Mouse (Mus musculus) C2C12 (cell line): Measurements from ENCODE around the gene Mrgpre. TPM values are rescaled to one million over a fixed set of nuclear protein-coding genes. Genes with fewer than 3 reads are reported as not detected.
A peak's percentile ranks its signal among the peaks of the same experiment; 100 is the strongest.

ENCODE experiments used
- H3K27me3 ChIP-seq: one replicate; pipeline ENCODE4 v1.6.1; 2011; ENCODE audit not compliant: control insufficient read depth, insufficient read depth, insufficient read length
- H3K36me3 ChIP-seq: one replicate; pipeline ENCODE4 v1.6.1; 2011; ENCODE audit not compliant: control insufficient read depth, insufficient read depth
- H3K4me3 ChIP-seq: one replicate; pipeline ENCODE4 v1.5.1; 2011; ENCODE audit warnings: mild to moderate bottlenecking, control low read depth; ENCODE audit not compliant: poor library complexity, insufficient read depth, severe bottlenecking
- H3K79me2 ChIP-seq: one replicate; pipeline ENCODE4 v1.6.1; 2011; ENCODE audit not compliant: control insufficient read depth, insufficient read depth
- H3K79me3 ChIP-seq: one replicate; pipeline ENCODE4 v1.6.1; 2011; ENCODE audit warnings: low read depth, control low read depth
- H3ac ChIP-seq: one replicate; pipeline ENCODE3; 2011; ENCODE audit warnings: low read depth; ENCODE audit not compliant: control insufficient read depth, insufficient read length
- CEBPB ChIP-seq: IDR thresholded peaks from one replicate; pipeline ENCODE4 v1.6.1; 2011; ENCODE audit warnings: low read depth, mild to moderate bottlenecking, control low read depth, moderate library complexity
- CTCF ChIP-seq: IDR thresholded peaks from one replicate; pipeline ENCODE4 v1.5.1; 2011; ENCODE audit not compliant: control insufficient read depth, insufficient read depth, insufficient read length
- FOSL1 ChIP-seq: IDR thresholded peaks from one replicate; pipeline ENCODE4 v1.8.0; 2011; ENCODE audit warnings: mild to moderate bottlenecking, low read length; ENCODE audit not compliant: poor library complexity, insufficient read depth, severe bottlenecking
- MAX ChIP-seq: IDR thresholded peaks from one replicate; pipeline ENCODE4 v1.6.1; 2011; ENCODE audit warnings: mild to moderate bottlenecking, control low read depth
- MYOD1 ChIP-seq: IDR thresholded peaks from one replicate; pipeline ENCODE4 v1.6.1; 2011; ENCODE audit warnings: low read depth; ENCODE audit not compliant: control insufficient read depth, insufficient read length
- MYOG ChIP-seq: IDR thresholded peaks from one replicate; pipeline ENCODE4 v1.6.1; 2011; ENCODE audit not compliant: control insufficient read depth, insufficient read length; ENCODE audit errors: extremely low read depth
- USF1 ChIP-seq: IDR thresholded peaks from one replicate; pipeline ENCODE4 v1.6.1; 2011; ENCODE audit warnings: low read depth, mild to moderate bottlenecking, control low read depth, moderate library complexity
- long read RNA-seq, 2 experiments: library from polyadenylated mRNA; unstranded; transcript quantifications; one replicate each; pipeline ENCODE4 v2.0.0; 2019 to 2020
- polyA plus RNA-seq: library from polyadenylated mRNA; unstranded; fragments of >200 nt; fragmentation: generic; extraction: Trizol; gene quantifications from one replicate; pipeline ENCODE4 v1.2.1, GENCODE M21; 2012; ENCODE audit warnings: missing spikeins

Gene Mrgpre
- 2.9 TPM for polyA plus RNA-seq
- long read RNA-seq, experiment 1, partial matches to known transcripts, result 0 of 3 reads
- long read RNA-seq, experiment 1, other reads (novel, unspliced or antisense), result 1 of 3 reads
- long read RNA-seq, experiment 2, transcript Mrgpre-201 (2 exons, 3,761 nt), result major isoform, 25 of 32 reads
- long read RNA-seq, experiment 2, partial matches to known transcripts, result 0 of 32 reads
- long read RNA-seq, experiment 2, other reads (novel, unspliced or antisense), result 7 of 32 reads

DNA sequence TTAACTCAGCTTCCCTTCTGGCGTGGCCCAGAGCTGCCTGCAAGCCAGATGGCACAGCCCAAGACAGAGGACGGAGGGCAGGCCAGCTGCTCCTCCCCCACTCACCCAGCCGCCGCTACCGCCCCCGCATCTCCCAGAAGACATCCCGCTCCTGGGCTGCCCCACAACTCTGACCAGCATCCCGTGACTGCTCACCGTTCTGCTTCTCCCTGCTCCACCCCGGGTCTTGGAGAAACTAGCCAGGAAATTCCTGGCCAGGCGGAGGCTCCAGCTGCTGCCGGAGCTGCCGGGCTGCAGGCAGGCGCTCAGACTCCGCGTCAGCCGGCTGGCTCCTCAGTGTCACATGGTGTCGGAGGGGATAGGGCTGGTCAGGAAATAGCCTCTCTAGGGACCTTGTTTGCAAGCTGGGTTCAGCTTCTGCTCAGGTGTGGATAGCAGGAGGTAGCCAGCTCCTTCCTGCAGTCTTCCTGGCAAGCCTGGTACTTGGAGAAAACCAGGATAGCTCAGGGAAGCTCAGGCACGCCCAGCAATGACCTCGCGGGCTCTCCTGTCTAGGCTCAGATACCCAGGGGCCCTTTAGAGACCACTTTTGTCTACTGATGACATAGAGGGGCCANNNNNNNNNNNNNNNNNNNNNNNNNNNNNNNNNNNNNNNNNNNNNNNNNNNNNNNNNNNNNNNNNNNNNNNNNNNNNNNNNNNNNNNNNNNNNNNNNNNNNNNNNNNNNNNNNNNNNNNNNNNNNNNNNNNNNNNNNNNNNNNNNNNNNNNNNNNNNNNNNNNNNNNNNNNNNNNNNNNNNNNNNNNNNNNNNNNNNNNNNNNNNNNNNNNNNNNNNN, at the start of gene Mrgpre:
Mrgpre (minus strand) TSS at position 505 of the 834 bp plus-strand sequence.
- Histone ChIP-seq H3K36me3 (no peaks in the 10 kb centered on the region), H3K27me3 (no peaks in the 10 kb centered on the region), H3K4me3 (peak within 1 kb of the TSS; percentile 15), H3ac (peak within 1 kb of the TSS; percentile 62), H3K79me2 (no peaks in the 10 kb centered on the region), H3K79me3 (no peaks in the 10 kb centered on the region)
- no peak for TF ChIP-seq CEBPB
- peak; percentile 43 for TF ChIP-seq MAX
- no peak for TF ChIP-seq MYOG
- TF ChIP-seq FOSL1, result no peak
- TF ChIP-seq USF1, result peak; percentile 79
- TF ChIP-seq CTCF, result no peak
- no peak for TF ChIP-seq MYOD1

DNA sequence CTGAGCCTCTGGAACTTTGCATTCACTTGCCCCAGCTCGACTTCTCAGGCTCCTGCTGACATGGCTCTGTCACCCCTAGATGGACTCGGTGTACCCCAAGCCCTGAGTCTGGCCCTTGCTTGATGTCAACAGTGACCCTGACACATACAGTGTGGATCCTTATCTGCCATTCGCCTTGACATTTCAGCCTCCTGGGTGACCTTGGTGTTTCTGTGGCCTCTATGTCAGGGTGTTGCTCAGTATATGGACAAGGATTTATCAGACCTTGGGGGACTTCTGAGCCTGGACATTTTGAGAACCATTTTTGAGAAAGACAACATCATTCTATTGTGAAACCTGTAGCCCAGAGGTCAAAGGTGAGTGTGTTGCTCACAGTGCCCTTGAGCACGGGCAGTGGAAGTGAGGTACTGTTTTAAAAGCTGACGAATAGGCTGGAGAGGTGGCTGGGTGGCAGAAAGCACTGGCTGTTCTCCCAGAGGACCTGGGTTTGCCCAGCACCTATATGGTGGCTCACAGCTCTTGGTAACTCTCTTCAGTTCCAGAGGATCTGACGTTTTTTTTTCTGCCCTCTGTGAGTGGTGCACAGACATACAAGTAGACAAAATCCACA, 49.4 kb upstream of the Mrgpre start:
- Histone ChIP-seq H3ac (no peak overlapping the region), H3K4me3 (no peak overlapping the region), H3K27me3 (no peaks in the 10 kb centered on the region), H3K36me3 (peaks cover 22% of the 10 kb centered on the region), H3K79me2 (peaks cover 27% of the 10 kb centered on the region), H3K79me3 (peaks cover 8% of the 10 kb centered on the region)
- TF ChIP-seq FOSL1, result no peak
- no peak for TF ChIP-seq MYOD1
- no peak for TF ChIP-seq MAX
- TF ChIP-seq CEBPB, result no peak
- TF ChIP-seq CTCF, result no peak
- no peak for TF ChIP-seq USF1
- no peak for TF ChIP-seq MYOG

DNA sequence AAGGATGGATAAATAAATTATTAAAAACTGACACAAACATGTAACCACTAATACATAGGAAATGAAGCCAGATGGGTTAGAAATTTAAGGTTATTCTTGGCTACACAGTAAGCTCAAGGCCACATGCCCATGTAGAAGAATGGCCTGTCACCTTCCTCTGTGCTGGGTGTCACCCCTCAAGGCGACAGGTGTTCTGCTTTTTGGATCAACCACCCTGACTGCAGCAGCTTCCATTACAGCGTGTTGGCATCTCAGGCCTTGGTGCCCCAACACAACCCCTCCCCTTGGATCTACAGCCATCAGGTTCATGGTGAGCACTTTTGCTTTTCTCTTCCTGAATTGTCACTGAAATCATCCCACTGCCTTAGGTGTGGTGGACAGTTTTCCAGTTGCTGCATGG, 48.3 kb upstream of the Mrgpre start:
- TF ChIP-seq MYOD1 (no peak), CEBPB (no peak), CTCF (no peak), MYOG (no peak), MAX (no peak), FOSL1 (no peak), USF1 (no peak)
- Histone ChIP-seq H3K79me3 (peaks cover 8% of the 10 kb centered on the region), H3ac (no peak overlapping the region), H3K36me3 (peaks cover 12% of the 10 kb centered on the region), H3K27me3 (no peaks in the 10 kb centered on the region), H3K79me2 (peaks cover 27% of the 10 kb centered on the region), H3K4me3 (no peak overlapping the region)

DNA sequence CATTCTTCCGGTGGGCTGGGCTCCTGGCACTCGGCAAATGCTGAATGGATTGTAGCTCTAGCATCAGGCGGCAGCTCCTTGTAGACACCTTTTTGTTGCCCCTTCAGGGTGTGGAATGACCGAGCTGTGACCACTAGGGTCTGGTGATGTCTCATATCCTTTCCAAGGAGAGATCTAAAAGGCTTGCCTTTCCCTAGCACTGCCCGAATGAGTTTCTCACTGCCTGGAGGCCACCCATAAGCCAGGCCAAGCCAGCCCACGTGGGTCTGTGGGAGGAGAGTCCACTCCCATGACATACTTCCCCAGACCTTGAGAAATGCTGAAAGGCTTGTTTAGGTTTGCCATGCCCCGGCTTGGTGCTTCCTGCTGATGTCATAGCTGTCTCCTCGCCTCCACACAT, 47.9 kb upstream of the Mrgpre start:
- H3K36me3 ChIP-seq, result peaks cover 8% of the 10 kb centered on the region
- TF ChIP-seq USF1 (peak; percentile 8), MYOD1 (no peak), CEBPB (no peak), CTCF (no peak), FOSL1 (no peak), MAX (no peak)
- no peak overlapping the region for H3ac ChIP-seq
- H3K79me2 ChIP-seq, result peaks cover 27% of the 10 kb centered on the region
- peaks cover 8% of the 10 kb centered on the region for H3K79me3 ChIP-seq
- H3K27me3 ChIP-seq, result no peaks in the 10 kb centered on the region
- H3K4me3 ChIP-seq, result no peak overlapping the region

DNA sequence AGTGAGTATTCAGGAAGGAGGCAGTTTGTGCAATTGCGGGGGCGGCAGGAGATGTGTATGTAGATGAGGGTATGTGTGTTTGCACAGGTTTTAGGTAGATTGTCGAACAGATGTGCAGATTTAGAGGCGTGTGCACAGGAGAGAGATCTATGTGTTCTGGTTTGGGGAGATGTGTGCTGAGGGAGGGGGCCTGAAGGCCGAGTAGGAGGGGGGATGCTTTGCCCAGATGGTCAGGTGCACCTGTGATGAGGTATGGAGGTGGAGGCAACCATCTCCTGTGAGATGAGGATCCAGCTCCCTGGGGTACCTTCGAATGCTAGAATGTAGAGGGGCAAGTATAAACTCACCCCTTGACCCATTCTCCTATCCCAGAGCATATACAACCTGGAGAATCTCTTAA, 46.1 kb upstream of the Mrgpre start:
- peak overlapping the region; percentile 41 for H3K4me3 ChIP-seq
- no peaks in the 10 kb centered on the region for H3K27me3 ChIP-seq
- TF ChIP-seq MYOD1, result no peak
- no peak for TF ChIP-seq MYOG
- no peak for TF ChIP-seq FOSL1
- no peak for TF ChIP-seq MAX
- no peak for TF ChIP-seq CTCF
- TF ChIP-seq CEBPB, result no peak
- no peak for TF ChIP-seq USF1
- no peaks in the 10 kb centered on the region for H3K36me3 ChIP-seq
- H3ac ChIP-seq, result peak overlapping the region; percentile 61
- H3K79me2 ChIP-seq, result peaks cover 27% of the 10 kb centered on the region
- peaks cover 8% of the 10 kb centered on the region for H3K79me3 ChIP-seq
